25 mouse cellular contexts compared by ENCODE assay signal in genomic region chr3:122472412-122472811, GRCm38 (mm10).
DNase-seq lines count a peak whose midpoint lies in the region; ATAC-seq and TF ChIP-seq lines count a peak whose summit lies in the region.
"Had no signal": no experiment of that assay in that cellular context is flagged by ENCODE, and none has a peak within 500 bp of the region (broad histone marks: within the 10 kb centered on the region; RNA-seq: fewer than 3 reads in every experiment).

No protein-coding gene starts in this region.

- no peaks in the 10 kb centered on the region for H3K27me3 ChIP-seq in intestine, postnatal 0 days (replicated peaks; ENCODE audit: control insufficient read depth, insufficient read depth, low read length)
- no peaks in the 10 kb centered on the region for H3K27me3 ChIP-seq in forebrain, postnatal 0 days (ENCODE audit: insufficient read depth, low read length)
- H3K27me3 ChIP-seq: CH12.LX; forebrain, embryonic 13.5 days; forebrain, embryonic 15.5 days; Patski had no signal

- H3K4me3 ChIP-seq in left cerebral cortex, adult 2 months, result no peak overlapping the region
- no peak overlapping the region for H3K4me3 ChIP-seq in intestine, postnatal 0 days (ENCODE audit: low read depth, low read length)
- no peak overlapping the region for H3K4me3 ChIP-seq in forebrain, postnatal 0 days (ENCODE audit: low read depth, low read length)
- H3K4me3 ChIP-seq: embryonic facial prominence, embryonic 10.5 days; embryonic facial prominence, embryonic 12.5 days; forebrain, embryonic 13.5 days; forebrain, embryonic 15.5 days had no signal

- WGBS in intestine, postnatal 0 days, result 88% methylated on average over 11 of the region's 11 CpGs
- WGBS in forebrain, postnatal 0 days, result 89% methylated on average over 11 of the region's 11 CpGs

- TF ChIP-seq CTCF in left cerebral cortex, adult 2 months (IDR thresholded peaks at IDR 0.05), result no peak
- TF ChIP-seq CTCF in intestine, postnatal 0 days (IDR thresholded peaks at IDR 0.05; ENCODE audit: low read depth), result no peak
- TF ChIP-seq CTCF in forebrain, postnatal 0 days (IDR thresholded peaks at IDR 0.05; ENCODE audit: low read depth), result no peak

- H3K36me3 ChIP-seq in intestine, postnatal 0 days (ENCODE audit: control insufficient read depth, insufficient read depth), result no peaks in the 10 kb centered on the region
- H3K36me3 ChIP-seq in forebrain, postnatal 0 days (ENCODE audit: insufficient read depth), result no peaks in the 10 kb centered on the region
- H3K36me3 ChIP-seq: embryonic facial prominence, embryonic 10.5 days; embryonic facial prominence, embryonic 12.5 days; forebrain, embryonic 15.5 days; G1E had no signal

- ATAC-seq in frontal cortex, adult (ENCODE audit: low TSS enrichment), result peak; percentile 64
- ATAC-seq in intestine, postnatal 0 days, result no peak
- ATAC-seq in forebrain, postnatal 0 days, result no peak
- ATAC-seq: activated CD4-positive, CD25-positive, alpha-beta regulatory T cell, adult 4 months; CD4-positive, CD25-positive, alpha-beta regulatory T cell, adult 4 months; forebrain, embryonic 13.5 days; forebrain, embryonic 15.5 days; Patski had no signal

- intact Hi-C loops in left cerebral cortex, adult 2 months (cut with DNase I), result no loop called here

- no peak overlapping the region for H3K4me2 ChIP-seq in intestine, postnatal 0 days (replicated peaks; ENCODE audit: low read depth)
- no peak overlapping the region for H3K4me2 ChIP-seq in forebrain, postnatal 0 days (ENCODE audit: low read depth)
- H3K4me2 ChIP-seq: embryonic facial prominence, embryonic 12.5 days; forebrain, embryonic 13.5 days; forebrain, embryonic 15.5 days had no signal

- no peak overlapping the region for H3K9ac ChIP-seq in intestine, postnatal 0 days (ENCODE audit: low read depth, low read length)
- no peak overlapping the region for H3K9ac ChIP-seq in forebrain, postnatal 0 days
- H3K9ac ChIP-seq: embryonic facial prominence, embryonic 12.5 days; forebrain, embryonic 13.5 days; forebrain, embryonic 15.5 days had no signal

- H3K4me1 ChIP-seq in intestine, postnatal 0 days (replicated peaks; ENCODE audit: control insufficient read depth, insufficient read depth, low read length), result peaks cover 28% of the 10 kb centered on the region; the same call in 1 of the 2 replicates
- H3K4me1 ChIP-seq in forebrain, postnatal 0 days (ENCODE audit: insufficient read depth), result peaks cover 22% of the 10 kb centered on the region

- H3K9me3 ChIP-seq in intestine, postnatal 0 days (ENCODE audit: control insufficient read depth), result no peaks in the 10 kb centered on the region
- no peaks in the 10 kb centered on the region for H3K9me3 ChIP-seq in forebrain, postnatal 0 days (ENCODE audit: low read length)
- H3K9me3 ChIP-seq: embryonic facial prominence, embryonic 10.5 days; embryonic facial prominence, embryonic 12.5 days; forebrain, embryonic 13.5 days; forebrain, embryonic 15.5 days; G1E had no signal

- DNase-seq in frontal cortex, postnatal 10 days (ENCODE audit: low spot score in 2 of 2), result no peak
- DNase-seq in left cerebral cortex, adult 2 months (ENCODE audit: extremely low spot score in 1 of 2, low spot score in 2 of 2), result no peak
- DNase-seq in left cerebral cortex, adult 9 months (ENCODE audit: low spot score in 2 of 2), result no peak
- DNase-seq in forebrain, postnatal 0 days, result no peak
- no peak for DNase-seq in urinary bladder, postnatal 10 days (ENCODE audit: low spot score)
- DNase-seq: adrenal gland, adult 8-10 months; adrenal gland, postnatal 14 days; adrenal gland, postnatal 36 days; B cell, adult 2 months; cerebellum, adult 11 months; cerebellum, adult 18-20 months; cerebellum, adult 8-10 months; cerebellum, postnatal 14 days; cerebellum, postnatal 36 days had no signal

- H3K27ac ChIP-seq in left cerebral cortex, adult 2 months, result peak overlapping the region; percentile 71
- H3K27ac ChIP-seq in intestine, postnatal 0 days (ENCODE audit: low read depth, low read length), result 0 out of 2 replicates have a peak overlapping the region, but pooled peaks have one; percentile 28
- H3K27ac ChIP-seq in forebrain, postnatal 0 days (ENCODE audit: low read depth, low read length), result no peak overlapping the region
- H3K27ac ChIP-seq: embryonic facial prominence, embryonic 10.5 days; embryonic facial prominence, embryonic 12.5 days; forebrain, embryonic 13.5 days; forebrain, embryonic 15.5 days had no signal
